Mouse (Mus musculus): ENCODE results near the gene Mbnl2.

GRCm38 (mm10) chr14:120267130-120267529, 8.3 kb upstream of the Mbnl2 start:
- TF ChIP-seq CTCF (IDR thresholded peaks at IDR 0.05; ENCODE audit: low read depth, low read length) (no peak), GATA1 (IDR thresholded peaks at IDR 0.05; ENCODE audit: borderline replicate concordance, low read length) (no peak), POLR2AphosphoS5 (IDR thresholded peaks at IDR 0.05; ENCODE audit: insufficient replicate concordance, low read depth, low read length) (no peak), GATA2 (IDR thresholded peaks at IDR 0.05; ENCODE audit: borderline replicate concordance, low read depth, low read length) (no peak), TAL1 (conservative IDR thresholded peaks at IDR 0.05; ENCODE audit: low read depth, low read length) (no peak)

Measured in G1E (cell line).